Mouse (Mus musculus) forebrain, embryonic 12.5 days (tissue): ENCODE measurements around the gene Gtpbp1. TPM values are rescaled to one million over a fixed set of nuclear protein-coding genes. Genes with fewer than 3 reads are reported as not detected.

Experiments
- ATAC-seq: fragments of 200-750 bp; cut with Nextera tagmentation; 2 replicates; pipeline ENCODE4 v1.8.0; 2017; ENCODE audit warnings: moderate TSS enrichment; ENCODE audit not compliant: low FRiP score
- H3K27ac ChIP-seq: fragments of 300-500 bp; sonication (generic); 2 replicates; pipeline ENCODE4 v1.5.1; 2016; ENCODE audit warnings: mild to moderate bottlenecking
- H3K27me3 ChIP-seq: fragments of 300-500 bp; sonication (generic); 2 replicates; pipeline ENCODE4 v1.6.1; 2016; ENCODE audit warnings: mild to moderate bottlenecking
- H3K36me3 ChIP-seq: fragments of 300-500 bp; sonication (generic); replicated peaks from 2 replicates; pipeline ENCODE4 v1.6.1; 2016; ENCODE audit warnings: mild to moderate bottlenecking
- H3K4me1 ChIP-seq: fragments of 300-500 bp; sonication (generic); 2 replicates; pipeline ENCODE4 v1.6.1; 2016
- H3K4me2 ChIP-seq: fragments of 300-500 bp; sonication (generic); 2 replicates; pipeline ENCODE4 v1.6.1; 2016; ENCODE audit warnings: mild to moderate bottlenecking, moderate library complexity
- H3K4me3 ChIP-seq: fragments of 300-500 bp; sonication (generic); replicated peaks from 2 replicates; pipeline ENCODE4 v1.5.1; 2016; ENCODE audit warnings: mild to moderate bottlenecking
- H3K9ac ChIP-seq: fragments of 300-500 bp; sonication (generic); 2 replicates; pipeline ENCODE4 v1.6.1; 2016; ENCODE audit warnings: mild to moderate bottlenecking
- H3K9me3 ChIP-seq: fragments of 300-500 bp; sonication (generic); 2 replicates; pipeline ENCODE4 v1.6.1; 2016
- WGBS: fragments of 180-500 bp; shearing (Covaris S2); methylation state at CpG from one replicate; pipeline ENCODE4 v1.1.7; 2016; 5-methylcytosine and 5-hydroxymethylcytosine counted together
- polyA plus RNA-seq: library from polyadenylated mRNA; unstranded; fragments of >200 nt; fragmentation: Nextera tagmentation; extraction: Ambion mirVana; gene quantifications from 2 replicates; pipeline ENCODE4 v1.2.1, GENCODE M21; 2016

Gtpbp1 gene
- polyA plus RNA-seq, 1 experiment from 2014 or later: 55.7 TPM

GRCm38 (mm10) chr15:79687175-79687574 lies 3.5 kb upstream of the Gtpbp1 start:
- Histone ChIP-seq H3K9me3 (no peaks in the 10 kb centered on the region), H3K4me1 (peaks cover 69% of the 10 kb centered on the region), H3K4me3 (peak overlapping the region; percentile 77), H3K4me2 (peak overlapping the region; percentile 63), H3K9ac (peak overlapping the region; percentile 89), H3K27ac (peak overlapping the region; percentile 93), H3K27me3 (no peaks in the 10 kb centered on the region), H3K36me3 (no peaks in the 10 kb centered on the region)
- no peak for ATAC-seq
- WGBS: under 1% methylated on average over 33 of the region's 33 CpGs

GRCm38 (mm10) chr15:79687646-79688267 lies 2.9 kb upstream of the Gtpbp1 start, which contains the start of gene Josd1:
TSS of gene Josd1 (minus strand) at chr15:79687919.
- peak within 1 kb of the TSS; percentile 77 for H3K4me3 ChIP-seq
- H3K9me3 ChIP-seq: no peaks in the 10 kb centered on the region
- peak within 1 kb of the TSS; percentile 89 for H3K9ac ChIP-seq
- peaks cover 69% of the 10 kb centered on the region for H3K4me1 ChIP-seq
- under 1% methylated on average over 72 of the region's 72 CpGs for WGBS
- H3K36me3 ChIP-seq: no peaks in the 10 kb centered on the region
- peak; percentile 60 for ATAC-seq
- no peaks in the 10 kb centered on the region for H3K27me3 ChIP-seq
- H3K27ac ChIP-seq: peak within 1 kb of the TSS; percentile 93
- peak within 1 kb of the TSS; percentile 63 for H3K4me2 ChIP-seq

- Histone ChIP-seq H3K9ac (peak overlapping the region; percentile 89), H3K27me3 (no peaks in the 10 kb centered on the region), H3K36me3 (no peaks in the 10 kb centered on the region), H3K9me3 (no peaks in the 10 kb centered on the region), H3K4me3 (peak overlapping the region; percentile 77), H3K27ac (peak overlapping the region; percentile 93), H3K4me1 (peaks cover 69% of the 10 kb centered on the region), H3K4me2 (peak overlapping the region; percentile 63)
- no peak for ATAC-seq
- WGBS: 5% methylated on average over 8 of the region's 8 CpGs
Measured at GRCm38 (mm10) chr15:79688268-79688956, 2.2 kb upstream of the Gtpbp1 start.

GRCm38 (mm10) chr15:79689662-79690425 lies 801 bp upstream of the Gtpbp1 start:
- 19% methylated on average over 24 of the region's 24 CpGs for WGBS
- Histone ChIP-seq H3K27ac (peak overlapping the region; percentile 53; the same call in 1 of the 2 replicates), H3K4me1 (peaks cover 58% of the 10 kb centered on the region), H3K27me3 (no peaks in the 10 kb centered on the region), H3K36me3 (peaks cover 7% of the 10 kb centered on the region), H3K9ac (peak overlapping the region; percentile 38; the same call in 1 of the 2 replicates), H3K9me3 (no peaks in the 10 kb centered on the region), H3K4me2 (peak overlapping the region; percentile 98), H3K4me3 (peak overlapping the region; percentile 91)
- ATAC-seq: no peak

- Histone ChIP-seq H3K4me3 (peak overlapping the region; percentile 91), H3K4me1 (peaks cover 46% of the 10 kb centered on the region), H3K27me3 (no peaks in the 10 kb centered on the region), H3K4me2 (peak overlapping the region; percentile 98), H3K36me3 (peaks cover 15% of the 10 kb centered on the region), H3K9ac (peak overlapping the region; percentile 93), H3K9me3 (no peaks in the 10 kb centered on the region), H3K27ac (peak overlapping the region; percentile 93)
- ATAC-seq: peak; percentile 31
- WGBS: under 1% methylated on average over 46 of the region's 53 CpGs
Measured at GRCm38 (mm10) chr15:79691023-79691508, 421 bp downstream of the Gtpbp1 start.

DNA sequence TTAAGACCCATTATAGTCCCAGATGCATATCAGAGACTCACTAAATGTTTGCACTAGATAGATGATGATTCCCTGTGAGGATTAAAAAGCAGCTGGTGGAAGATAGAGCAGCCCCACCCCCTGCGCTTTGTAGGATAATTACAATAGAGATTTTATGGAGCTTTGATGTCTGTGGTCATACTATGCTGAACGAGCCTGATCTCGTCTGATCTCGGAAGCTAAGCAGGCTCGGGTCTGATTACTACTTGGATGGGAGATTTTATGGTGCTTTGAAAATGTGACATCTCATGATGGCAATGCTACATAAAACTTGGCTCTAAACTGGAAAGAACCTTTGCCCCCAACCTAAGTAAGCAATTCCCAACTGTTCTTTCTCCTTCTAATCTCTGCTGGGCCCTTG lies 1.7 kb downstream of the Gtpbp1 start:
- ATAC-seq: no peak
- H3K9me3 ChIP-seq: no peaks in the 10 kb centered on the region
- no peak overlapping the region for H3K9ac ChIP-seq
- WGBS: 79% methylated on average over 5 of the region's 5 CpGs
- no peak overlapping the region for H3K27ac ChIP-seq
- peak overlapping the region; percentile 98 for H3K4me2 ChIP-seq
- H3K4me3 ChIP-seq: 0 out of 2 replicates have a peak overlapping the region, but pooled peaks have one; percentile 91
- H3K4me1 ChIP-seq: peaks cover 47% of the 10 kb centered on the region
- H3K27me3 ChIP-seq: no peaks in the 10 kb centered on the region
- peaks cover 19% of the 10 kb centered on the region for H3K36me3 ChIP-seq

DNA sequence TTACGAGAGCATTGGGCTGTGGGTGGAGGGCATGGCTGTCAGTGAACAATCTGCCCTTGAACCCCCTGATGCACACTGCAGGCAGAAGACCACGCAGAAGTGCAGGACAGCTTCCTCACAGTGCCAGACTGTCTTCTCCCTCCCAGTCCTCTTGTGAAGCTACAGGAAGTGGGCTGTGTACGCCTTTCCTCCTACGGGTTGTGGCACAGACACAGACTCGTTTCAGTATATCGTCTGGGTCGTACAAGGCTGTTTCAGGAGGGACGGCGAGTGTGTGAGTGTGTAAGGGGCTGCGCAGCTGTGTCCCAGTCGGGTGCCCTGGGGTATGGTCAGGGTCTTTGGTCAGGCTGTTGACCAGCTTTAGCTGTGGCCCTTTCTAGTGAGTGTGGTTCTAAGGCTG lies 3.1 kb downstream of the Gtpbp1 start:
- H3K9ac ChIP-seq: no peak overlapping the region

DNA sequence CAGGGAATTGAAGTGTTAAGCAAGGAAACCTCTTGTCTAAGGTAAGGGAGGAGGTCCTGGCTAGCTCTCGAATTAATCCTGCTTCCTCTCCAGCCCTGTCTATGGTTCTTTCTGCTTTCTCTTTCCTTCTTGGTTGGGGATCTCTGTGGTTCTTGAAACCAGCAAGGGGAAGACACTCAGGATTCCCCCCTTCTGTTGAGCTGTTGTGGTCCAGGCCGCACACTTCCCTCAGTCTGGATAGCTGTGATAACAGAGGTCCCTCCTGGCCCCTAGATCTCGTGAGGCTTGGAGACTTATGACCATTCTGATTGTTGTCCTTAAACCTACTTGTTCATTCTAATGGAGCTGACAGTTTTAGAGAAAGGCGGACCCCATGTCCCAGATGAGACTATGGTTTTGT lies 3.9 kb downstream of the Gtpbp1 start:
- Histone ChIP-seq H3K9me3 (no peaks in the 10 kb centered on the region), H3K4me3 (no peak overlapping the region), H3K27me3 (no peaks in the 10 kb centered on the region), H3K4me2 (no peak overlapping the region), H3K27ac (no peak overlapping the region), H3K9ac (no peak overlapping the region), H3K36me3 (peaks cover 25% of the 10 kb centered on the region), H3K4me1 (peaks cover 46% of the 10 kb centered on the region)
- WGBS: 93% methylated on average over 4 of the region's 4 CpGs
- no peak for ATAC-seq

More for the DNA sequence above, 3.1 kb downstream of the Gtpbp1 start:
- H3K4me3 ChIP-seq: no peak overlapping the region
- H3K4me2 ChIP-seq: no peak overlapping the region
- H3K27me3 ChIP-seq: no peaks in the 10 kb centered on the region
- 90% methylated on average over 11 of the region's 11 CpGs for WGBS
- no peak overlapping the region for H3K27ac ChIP-seq
- H3K4me1 ChIP-seq: peaks cover 48% of the 10 kb centered on the region
- ATAC-seq: no peak
- H3K36me3 ChIP-seq: peaks cover 19% of the 10 kb centered on the region
- no peaks in the 10 kb centered on the region for H3K9me3 ChIP-seq

GRCm38 (mm10) chr15:79695516-79695915 lies 4.9 kb downstream of the Gtpbp1 start:
- 84% methylated on average over 3 of the region's 3 CpGs for WGBS
- no peaks in the 10 kb centered on the region for H3K27me3 ChIP-seq
- H3K4me1 ChIP-seq: peaks cover 40% of the 10 kb centered on the region
- ATAC-seq: no peak
- H3K4me2 ChIP-seq: no peak overlapping the region
- peaks cover 26% of the 10 kb centered on the region for H3K36me3 ChIP-seq
- no peak overlapping the region for H3K9ac ChIP-seq
- H3K27ac ChIP-seq: no peak overlapping the region
- no peaks in the 10 kb centered on the region for H3K9me3 ChIP-seq
- H3K4me3 ChIP-seq: no peak overlapping the region

GRCm38 (mm10) chr15:79696508-79696907 lies 5.9 kb downstream of the Gtpbp1 start:
- 92% methylated on average over 2 of the region's 2 CpGs for WGBS
- no peak for ATAC-seq
- Histone ChIP-seq H3K4me3 (no peak overlapping the region), H3K27ac (peak overlapping the region; percentile 73), H3K9ac (no peak overlapping the region), H3K4me1 (peaks cover 37% of the 10 kb centered on the region), H3K4me2 (no peak overlapping the region), H3K27me3 (no peaks in the 10 kb centered on the region), H3K36me3 (peaks cover 26% of the 10 kb centered on the region), H3K9me3 (no peaks in the 10 kb centered on the region)

DNA sequence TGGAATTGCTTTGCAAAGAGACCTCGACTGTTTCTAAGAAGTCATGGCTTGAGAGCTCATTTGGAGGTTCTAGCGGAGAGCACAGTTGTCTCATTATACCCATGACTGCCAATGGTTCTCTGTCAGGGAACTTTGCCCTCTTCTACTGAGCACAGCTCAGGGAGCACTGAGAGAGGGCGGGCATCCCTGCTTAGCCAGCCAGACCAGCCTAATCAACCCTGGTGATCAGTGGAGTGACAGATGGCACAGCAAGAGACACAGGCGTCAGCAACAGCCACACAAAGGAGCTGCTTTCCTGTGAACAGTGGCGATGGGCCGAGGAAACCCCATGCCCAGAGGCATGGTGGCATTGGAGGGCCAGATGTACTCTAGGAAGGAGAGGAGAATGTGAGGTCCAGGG lies 6.4 kb downstream of the Gtpbp1 start:
- 73% methylated on average over 6 of the region's 6 CpGs for WGBS
- Histone ChIP-seq H3K36me3 (peaks cover 26% of the 10 kb centered on the region), H3K9ac (no peak overlapping the region), H3K4me3 (no peak overlapping the region), H3K27me3 (no peaks in the 10 kb centered on the region), H3K9me3 (no peaks in the 10 kb centered on the region), H3K4me2 (no peak overlapping the region), H3K4me1 (peaks cover 32% of the 10 kb centered on the region), H3K27ac (peak overlapping the region; percentile 73)
- ATAC-seq: peak; percentile 33; the same call in 1 of the 2 replicates

GRCm38 (mm10) chr15:79697558-79698187 lies 7.0 kb downstream of the Gtpbp1 start:
- Histone ChIP-seq H3K4me3 (no peak overlapping the region), H3K27me3 (no peaks in the 10 kb centered on the region), H3K9me3 (no peaks in the 10 kb centered on the region), H3K9ac (no peak overlapping the region), H3K4me2 (no peak overlapping the region), H3K36me3 (peaks cover 26% of the 10 kb centered on the region), H3K4me1 (peaks cover 25% of the 10 kb centered on the region), H3K27ac (peak overlapping the region; percentile 73)
- ATAC-seq: no peak
- WGBS: 82% methylated on average over 9 of the region's 9 CpGs
